Mouse (Mus musculus): ENCODE data around the gene Gm19402. TPM values are rescaled to one million over a fixed set of nuclear protein-coding genes. Genes with fewer than 3 reads are reported as not detected.
"Not testable (repeated sequence)": the region's sequence is repeated elsewhere in the genome, so short reads cannot be mapped to it uniquely, and the experiment has no call there.

Gm19402 gene
- not detected in 2 replicates for polyA plus RNA-seq (2015; fragmentation: Nextera tagmentation; extraction: Ambion mirVana)

- H3K9ac ChIP-seq; H3K36me3 ChIP-seq (replicated peaks); H3K4me2 ChIP-seq; H3K27ac ChIP-seq; H3K4me1 ChIP-seq; ATAC-seq (replicated peaks); H3K4me3 ChIP-seq; H3K27me3 ChIP-seq (replicated peaks); H3K9me3 ChIP-seq: not testable (repeated sequence)
- 63% methylated on average over 3 of the region's 3 CpGs for WGBS
Observed at GRCm38 (mm10) chr10:77690356-77690807, at the start of gene Gm19402. Gene Gm19402 (minus strand): TSS chr10:77690757.

- H3K9ac ChIP-seq: no peak overlapping the region
- ATAC-seq (replicated peaks): no peak
- H3K9me3 ChIP-seq: no peaks in the 10 kb centered on the region
- H3K4me3 ChIP-seq: no peak overlapping the region
- 91% methylated on average over 4 of the region's 4 CpGs for WGBS
- H3K27ac ChIP-seq: no peak overlapping the region
- no peaks in the 10 kb centered on the region for H3K4me1 ChIP-seq
- no peaks in the 10 kb centered on the region for H3K27me3 ChIP-seq (replicated peaks)
- no peak overlapping the region for H3K4me2 ChIP-seq
- no peaks in the 10 kb centered on the region for H3K36me3 ChIP-seq (replicated peaks)
Observed at GRCm38 (mm10) chr10:77738929-77739328, 48.4 kb upstream of the Gm19402 start.

- Histone ChIP-seq H3K9me3 (no peaks in the 10 kb centered on the region), H3K27ac (no peak overlapping the region), H3K27me3 (replicated peaks) (no peaks in the 10 kb centered on the region), H3K4me3 (no peak overlapping the region), H3K4me2 (no peak overlapping the region), H3K9ac (no peak overlapping the region), H3K4me1 (no peaks in the 10 kb centered on the region), H3K36me3 (replicated peaks) (no peaks in the 10 kb centered on the region)
- no peak for ATAC-seq (replicated peaks)
- WGBS: 96% methylated on average over 1 of the region's 1 CpGs
Observed at GRCm38 (mm10) chr10:77735928-77736327, 45.4 kb upstream of the Gm19402 start.

GRCm38 (mm10) chr10:77729241-77729640 lies 38.7 kb upstream of the Gm19402 start:
- no peak overlapping the region for H3K4me2 ChIP-seq

GRCm38 (mm10) chr10:77728280-77728679 lies 37.7 kb upstream of the Gm19402 start:
- Histone ChIP-seq H3K9me3 (no peaks in the 10 kb centered on the region), H3K4me2 (no peak overlapping the region), H3K4me3 (no peak overlapping the region), H3K27me3 (replicated peaks) (no peaks in the 10 kb centered on the region), H3K36me3 (replicated peaks) (no peaks in the 10 kb centered on the region), H3K27ac (no peak overlapping the region), H3K9ac (no peak overlapping the region), H3K4me1 (no peaks in the 10 kb centered on the region)
- ATAC-seq (replicated peaks): no peak
- WGBS: 74% methylated on average over 4 of the region's 4 CpGs

More at GRCm38 (mm10) chr10:77729241-77729640, 38.7 kb upstream of the Gm19402 start:
- H3K27me3 ChIP-seq (replicated peaks): no peaks in the 10 kb centered on the region
- no peak overlapping the region for H3K4me3 ChIP-seq
- ATAC-seq (replicated peaks): no peak
- H3K27ac ChIP-seq: no peak overlapping the region
- WGBS: 55% methylated on average over 4 of the region's 4 CpGs
- no peaks in the 10 kb centered on the region for H3K4me1 ChIP-seq
- H3K9ac ChIP-seq: no peak overlapping the region
- H3K36me3 ChIP-seq (replicated peaks): no peaks in the 10 kb centered on the region
- no peaks in the 10 kb centered on the region for H3K9me3 ChIP-seq

- Histone ChIP-seq H3K27ac (no peak within 1 kb of the TSS), H3K4me2 (no peak within 1 kb of the TSS), H3K36me3 (replicated peaks) (no peaks in the 10 kb centered on the region), H3K27me3 (replicated peaks) (no peaks in the 10 kb centered on the region), H3K4me1 (no peaks in the 10 kb centered on the region), H3K4me3 (no peak within 1 kb of the TSS), H3K9ac (no peak within 1 kb of the TSS), H3K9me3 (no peaks in the 10 kb centered on the region)
- 44% methylated on average over 3 of the region's 3 CpGs for WGBS
- ATAC-seq (replicated peaks): no peak
Observed at GRCm38 (mm10) chr10:77726186-77726585, 35.6 kb upstream of the Gm19402 start, which contains the start of gene Gm10100. Gene Gm10100 (plus strand): TSS chr10:77726486.

GRCm38 (mm10) chr10:77724855-77725254 lies 34.3 kb upstream of the Gm19402 start:
- WGBS: 81% methylated on average over 8 of the region's 8 CpGs

GRCm38 (mm10) chr10:77720299-77720698 lies 29.7 kb upstream of the Gm19402 start, which contains the start of gene Krtap12-1:
Gene Krtap12-1 (plus strand): TSS chr10:77720599.
- not testable (repeated sequence) for H3K27me3 ChIP-seq (replicated peaks); H3K36me3 ChIP-seq (replicated peaks); H3K27ac ChIP-seq; H3K4me3 ChIP-seq; ATAC-seq (replicated peaks); H3K4me1 ChIP-seq; H3K9me3 ChIP-seq; H3K4me2 ChIP-seq; H3K9ac ChIP-seq
- WGBS: 81% methylated on average over 1 of the region's 1 CpGs

More at GRCm38 (mm10) chr10:77724855-77725254, 34.3 kb upstream of the Gm19402 start:
- H3K4me2 ChIP-seq: no peak overlapping the region
- no peak for ATAC-seq (replicated peaks)
- H3K4me3 ChIP-seq: no peak overlapping the region
- no peak overlapping the region for H3K9ac ChIP-seq
- H3K9me3 ChIP-seq: no peaks in the 10 kb centered on the region
- H3K36me3 ChIP-seq (replicated peaks): no peaks in the 10 kb centered on the region
- no peaks in the 10 kb centered on the region for H3K27me3 ChIP-seq (replicated peaks)
- H3K4me1 ChIP-seq: no peaks in the 10 kb centered on the region
- H3K27ac ChIP-seq: no peak overlapping the region

- H3K4me3 ChIP-seq: no peak within 1 kb of the TSS
- 79% methylated on average over 1 of the region's 1 CpGs for WGBS
- H3K27ac ChIP-seq: no peak within 1 kb of the TSS
- no peaks in the 10 kb centered on the region for H3K36me3 ChIP-seq (replicated peaks)
- no peak for ATAC-seq (replicated peaks)
- H3K4me2 ChIP-seq: no peak within 1 kb of the TSS
- no peaks in the 10 kb centered on the region for H3K27me3 ChIP-seq (replicated peaks)
- H3K9ac ChIP-seq: no peak within 1 kb of the TSS
- no peaks in the 10 kb centered on the region for H3K4me1 ChIP-seq
- no peaks in the 10 kb centered on the region for H3K9me3 ChIP-seq
Observed at GRCm38 (mm10) chr10:77715507-77715906, 24.9 kb upstream of the Gm19402 start, which contains the start of gene Gm10142. Gene Gm10142 (plus strand): TSS chr10:77715807.

GRCm38 (mm10) chr10:77713734-77714133 lies 23.2 kb upstream of the Gm19402 start:
- no peaks in the 10 kb centered on the region for H3K4me1 ChIP-seq
- no peaks in the 10 kb centered on the region for H3K36me3 ChIP-seq (replicated peaks)
- no peak overlapping the region for H3K9ac ChIP-seq
- H3K9me3 ChIP-seq: no peaks in the 10 kb centered on the region
- no peak for ATAC-seq (replicated peaks)
- H3K4me3 ChIP-seq: no peak overlapping the region
- no peaks in the 10 kb centered on the region for H3K27me3 ChIP-seq (replicated peaks)
- H3K4me2 ChIP-seq: no peak overlapping the region
- 72% methylated on average over 4 of the region's 4 CpGs for WGBS
- no peak overlapping the region for H3K27ac ChIP-seq

- H3K27ac ChIP-seq; H3K9me3 ChIP-seq; H3K27me3 ChIP-seq (replicated peaks); H3K4me2 ChIP-seq; ATAC-seq (replicated peaks); H3K36me3 ChIP-seq (replicated peaks); H3K4me3 ChIP-seq; H3K9ac ChIP-seq; H3K4me1 ChIP-seq: not testable (repeated sequence)
Observed at GRCm38 (mm10) chr10:77711157-77711556, 20.6 kb upstream of the Gm19402 start, which contains the start of gene Gm10024. Gene Gm10024 (plus strand): TSS chr10:77711457.

GRCm38 (mm10) chr10:77709831-77710230 lies 19.3 kb upstream of the Gm19402 start:
- Histone ChIP-seq H3K36me3 (replicated peaks) (no peaks in the 10 kb centered on the region), H3K4me2 (no peak overlapping the region), H3K4me3 (no peak overlapping the region), H3K9ac (no peak overlapping the region), H3K27ac (no peak overlapping the region), H3K27me3 (replicated peaks) (no peaks in the 10 kb centered on the region), H3K4me1 (no peaks in the 10 kb centered on the region), H3K9me3 (no peaks in the 10 kb centered on the region)
- no peak for ATAC-seq (replicated peaks)
- 78% methylated on average over 3 of the region's 3 CpGs for whole genome bisulfite sequencing

- Histone ChIP-seq H3K4me3 (no peak within 1 kb of the TSS), H3K9ac (no peak within 1 kb of the TSS), H3K27me3 (replicated peaks) (no peaks in the 10 kb centered on the region), H3K9me3 (no peaks in the 10 kb centered on the region), H3K4me2 (no peak within 1 kb of the TSS), H3K27ac (no peak within 1 kb of the TSS), H3K4me1 (no peaks in the 10 kb centered on the region), H3K36me3 (replicated peaks) (no peaks in the 10 kb centered on the region)
- WGBS: 92% methylated on average over 1 of the region's 1 CpGs
- no peak for ATAC-seq (replicated peaks)
Observed at GRCm38 (mm10) chr10:77706326-77706725, 15.8 kb upstream of the Gm19402 start, which contains the start of gene Gm10272. Gene Gm10272 (plus strand): TSS chr10:77706626.

Measured in midbrain, embryonic 15.5 days (tissue).